Mouse (Mus musculus) lung, postnatal 25 days (tissue): ENCODE measurements at regions not wholly inside any gene's neighbourhood (a gene's known extent, or its start where the extent isn't known, plus 50 kb on each side); places are given as distances from the start of the nearest gene placed in this dataset.

ENCODE experiments used
- DNase-seq: peaks from one replicate; pipeline ENCODE4 v3.0.0; 2022; ENCODE audit warnings: low spot score

DNA sequence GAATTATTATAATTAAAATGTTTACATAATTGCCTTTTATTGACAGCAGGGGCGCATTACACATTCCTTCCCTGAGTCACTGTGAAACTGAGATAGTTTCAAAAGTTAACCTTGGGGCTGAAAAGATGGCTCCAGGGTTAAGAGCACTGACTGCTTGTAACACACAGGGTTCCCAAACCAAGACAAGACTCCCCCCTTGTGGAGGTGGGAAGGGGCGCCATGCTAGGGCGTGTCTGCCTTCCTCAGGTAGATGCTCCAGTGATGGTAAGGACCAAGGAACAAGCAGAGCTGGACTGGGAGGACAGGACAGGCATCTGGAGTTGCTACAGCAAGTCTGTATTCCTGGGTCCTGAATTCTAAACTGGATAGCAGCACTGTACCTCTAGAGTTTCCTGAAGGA lies 351.9 kb downstream of the Tbc1d22a start:
- DNase-seq = no peak

DNA sequence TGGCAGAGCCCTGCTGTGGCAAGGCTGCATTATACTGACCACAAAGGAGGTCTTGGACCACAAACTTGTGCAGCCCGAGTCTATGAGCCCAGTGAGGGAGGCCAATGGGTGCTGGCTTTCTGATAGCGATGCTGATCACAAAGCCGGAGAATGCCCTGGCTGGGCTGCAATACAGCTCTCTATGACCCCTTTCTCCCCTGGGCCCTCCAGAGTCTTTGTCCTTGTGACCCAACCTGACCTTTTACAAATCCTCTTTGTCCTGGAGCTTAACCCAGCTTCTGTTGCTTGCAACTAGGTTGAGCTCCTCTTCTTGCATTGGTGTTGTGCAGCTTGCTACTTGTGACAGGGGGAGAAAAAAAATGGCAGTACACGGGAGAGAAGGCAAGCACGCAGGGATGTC lies 360.1 kb downstream of the Tbc1d22a start:
- no peak for DNase-seq

DNA sequence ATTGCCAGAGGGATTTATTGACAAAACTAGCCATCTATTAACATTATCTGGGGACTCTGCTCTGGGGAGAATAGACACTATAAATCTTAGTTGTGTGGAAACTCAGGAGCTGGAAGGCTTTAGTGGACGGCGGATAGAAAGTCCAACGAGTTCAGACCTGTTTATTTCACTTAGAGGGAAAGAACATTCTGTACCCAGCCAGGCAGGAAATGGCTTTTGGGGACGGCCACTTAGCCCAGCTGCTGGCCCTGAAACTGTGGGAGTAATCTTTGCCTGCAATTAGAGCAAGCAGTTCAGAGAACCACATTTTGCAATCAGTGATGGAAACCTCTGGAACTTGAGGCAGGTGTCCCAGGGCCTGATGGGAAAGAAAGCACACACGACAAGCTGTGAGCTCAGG lies 362.4 kb downstream of the Tbc1d22a start:
- peak; percentile 24 for DNase-seq

DNA sequence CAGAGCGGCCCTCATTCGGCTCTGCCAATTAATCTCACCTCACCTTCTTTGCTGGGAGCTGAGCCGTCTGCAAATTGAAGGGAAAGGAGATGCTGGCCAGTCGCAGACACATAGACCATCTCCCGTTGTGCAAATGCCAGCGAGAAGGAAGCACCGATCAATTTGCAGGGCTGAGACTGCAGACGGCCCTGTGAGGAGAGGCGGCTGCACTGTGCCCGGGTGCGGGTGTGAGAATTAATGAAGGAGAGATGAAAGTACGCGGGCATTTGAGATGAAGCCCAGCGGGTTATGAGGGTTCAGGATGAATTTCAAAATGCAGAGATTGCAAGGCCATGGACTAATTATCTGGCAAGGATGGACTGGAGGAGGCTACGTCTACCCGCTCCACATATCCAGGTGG lies 364.4 kb downstream of the Tbc1d22a start:
- no peak for DNase-seq

DNA sequence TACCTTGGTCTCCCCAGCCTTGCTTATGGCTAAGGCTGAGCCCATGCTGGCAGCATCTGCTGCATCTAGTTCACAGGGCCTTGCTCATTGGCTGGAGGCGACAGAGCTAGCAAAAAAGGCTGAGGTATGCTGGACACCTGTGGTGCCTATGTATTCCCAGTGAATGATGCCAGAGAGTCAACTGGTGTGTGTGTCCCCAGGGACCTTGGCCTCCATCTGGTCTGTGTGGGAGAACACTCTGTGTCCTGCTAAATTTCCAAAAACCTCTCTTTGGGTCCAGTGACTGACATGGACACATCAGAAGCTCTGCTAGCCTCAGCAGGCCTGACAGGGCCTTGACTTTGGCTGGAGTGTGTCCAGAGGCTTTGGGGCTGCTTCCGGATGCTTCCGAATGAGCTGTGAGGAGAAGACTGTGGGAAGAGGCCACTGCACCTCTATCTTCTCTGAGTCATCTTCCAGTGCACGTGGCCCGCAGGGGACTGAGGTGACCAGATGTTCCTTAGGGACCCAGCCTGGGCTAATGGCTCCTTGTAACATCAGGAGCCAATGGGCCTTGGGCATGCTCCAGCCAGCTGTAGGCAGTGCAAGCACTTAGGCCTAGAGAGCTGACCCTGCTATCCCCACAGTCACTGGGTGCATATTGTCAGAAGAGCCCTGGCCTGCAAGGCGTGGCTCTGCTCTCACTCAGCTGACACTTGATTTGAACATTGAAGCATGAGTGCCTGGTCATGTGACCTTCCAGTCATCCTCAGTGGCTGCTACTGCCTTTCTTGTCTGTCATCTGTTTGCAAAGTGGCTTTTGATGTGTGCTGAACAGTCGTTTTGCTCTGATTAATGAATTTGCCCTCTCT lies 368.2 kb downstream of the Tbc1d22a start:
- DNase-seq = peak; percentile 23

DNA sequence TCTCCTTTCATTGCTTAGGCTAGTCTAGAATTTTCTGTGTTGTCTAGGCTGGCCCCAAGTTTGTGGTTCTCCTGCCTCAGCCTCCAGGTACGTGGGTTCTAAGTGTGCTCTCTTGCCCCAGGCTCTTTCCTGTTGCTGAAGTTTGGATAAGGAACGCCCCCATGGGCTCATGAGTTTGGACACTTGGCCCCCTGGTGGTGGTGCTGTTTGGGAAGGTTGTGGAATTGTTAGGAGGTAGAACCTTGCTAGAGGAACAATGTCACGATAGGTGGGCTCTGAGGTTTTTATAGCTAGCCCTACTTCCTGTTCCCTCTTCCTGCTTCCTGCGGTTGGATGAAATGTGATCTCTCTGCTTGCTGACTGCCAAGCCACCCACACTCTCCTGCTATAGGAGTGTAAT lies 371.5 kb downstream of the Tbc1d22a start:
- DNase-seq = no peak

DNA sequence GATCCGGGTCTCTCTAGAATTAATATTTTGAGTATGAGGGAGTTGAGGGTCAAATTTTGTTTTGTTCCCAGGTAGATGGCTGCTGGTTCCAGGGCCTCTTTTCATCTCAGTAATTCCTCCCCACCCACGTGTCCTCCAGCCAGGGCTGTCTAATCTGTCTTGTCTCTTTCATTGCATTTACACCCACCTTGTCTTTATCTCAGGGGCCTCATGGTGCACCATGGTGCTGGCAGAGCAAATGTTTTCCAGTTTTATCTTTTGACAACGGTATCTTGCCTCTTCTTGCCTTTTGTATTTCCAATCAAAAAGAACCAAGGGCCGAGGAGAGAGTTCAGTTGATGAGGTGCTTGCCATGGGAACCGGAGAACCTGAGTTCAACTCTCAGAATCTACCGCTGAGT lies 372.9 kb downstream of the Tbc1d22a start:
- DNase-seq = no peak

DNA sequence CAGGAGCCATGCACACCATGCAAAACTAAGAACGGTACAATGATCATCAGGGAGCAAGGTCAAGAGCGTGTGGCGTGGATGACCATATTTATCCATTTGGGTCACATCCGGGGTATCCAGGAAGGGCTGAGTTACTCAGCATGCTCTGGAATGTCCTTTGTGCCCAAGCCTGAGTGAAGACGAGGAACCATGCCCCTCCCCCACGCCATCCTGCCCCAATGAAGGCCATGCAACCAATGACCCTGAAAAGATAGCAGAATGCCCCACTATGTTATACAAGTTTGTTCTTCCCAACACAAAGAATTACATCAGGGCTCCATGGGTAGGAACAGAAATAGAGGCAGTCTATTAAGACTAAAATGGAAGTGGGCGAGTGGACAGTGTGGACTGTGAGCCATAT lies 375.8 kb downstream of the Tbc1d22a start:
- no peak for DNase-seq

DNA sequence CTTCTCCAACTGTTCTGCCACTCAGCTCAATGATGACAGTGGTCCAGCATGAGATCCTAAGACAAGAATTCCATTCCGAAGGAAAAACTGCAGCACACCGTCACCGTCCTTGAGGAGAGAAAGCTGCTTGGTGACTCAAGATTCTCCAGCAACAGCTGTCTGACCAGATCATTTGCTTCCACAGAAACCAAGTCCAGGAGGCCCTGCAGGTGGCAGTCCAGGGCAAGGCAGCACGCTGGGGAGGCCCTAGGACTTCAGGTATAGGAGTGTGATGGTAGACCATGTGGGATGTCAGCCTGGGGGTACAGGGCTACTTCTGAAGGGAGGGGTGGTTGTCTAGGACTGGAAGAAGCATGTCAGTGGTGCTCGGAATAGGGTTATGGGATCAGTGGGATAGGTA lies 376.6 kb downstream of the Tbc1d22a start:
- DNase-seq = no peak

DNA sequence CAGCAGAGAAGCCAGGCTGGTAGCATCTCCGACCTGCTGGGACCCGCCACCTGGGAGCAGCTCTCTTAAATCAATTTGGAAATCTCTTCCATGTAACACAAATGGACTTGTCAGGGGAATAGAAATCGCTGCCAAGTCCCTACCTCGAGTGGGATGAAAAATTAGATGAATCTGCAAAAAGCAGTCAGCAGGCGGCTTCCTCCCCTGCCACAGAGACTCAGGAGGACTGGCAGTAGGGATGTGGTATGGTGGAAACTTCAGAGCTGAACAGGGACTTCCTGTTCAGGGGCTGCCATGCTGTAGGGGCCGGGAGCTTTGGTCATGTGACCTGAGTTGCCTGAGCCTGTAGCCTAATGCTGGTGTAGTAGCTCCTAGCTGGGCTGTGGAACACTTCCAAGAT lies 379.1 kb downstream of the Tbc1d22a start:
- DNase-seq = no peak

DNA sequence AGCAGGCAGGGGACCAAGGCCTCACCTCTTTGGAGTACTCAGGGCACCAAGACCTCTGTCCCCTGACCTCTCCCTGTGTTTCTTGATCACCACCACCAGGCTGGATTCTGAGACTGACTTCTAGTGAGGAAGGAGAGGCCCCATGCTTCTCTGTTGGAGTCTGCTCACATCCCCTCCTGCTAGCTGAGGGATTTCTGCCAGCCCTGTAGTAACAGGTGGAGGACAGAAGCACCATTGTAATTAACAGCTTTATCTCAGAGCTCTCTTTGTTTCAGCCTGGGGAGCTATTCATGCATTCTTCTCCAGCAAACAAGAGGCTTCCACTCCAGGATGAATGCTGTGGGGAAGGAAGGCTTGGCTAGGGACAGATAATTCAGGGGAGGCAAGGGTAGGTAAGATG lies 392.2 kb downstream of the Tbc1d22a start:
- DNase-seq = no peak

DNA sequence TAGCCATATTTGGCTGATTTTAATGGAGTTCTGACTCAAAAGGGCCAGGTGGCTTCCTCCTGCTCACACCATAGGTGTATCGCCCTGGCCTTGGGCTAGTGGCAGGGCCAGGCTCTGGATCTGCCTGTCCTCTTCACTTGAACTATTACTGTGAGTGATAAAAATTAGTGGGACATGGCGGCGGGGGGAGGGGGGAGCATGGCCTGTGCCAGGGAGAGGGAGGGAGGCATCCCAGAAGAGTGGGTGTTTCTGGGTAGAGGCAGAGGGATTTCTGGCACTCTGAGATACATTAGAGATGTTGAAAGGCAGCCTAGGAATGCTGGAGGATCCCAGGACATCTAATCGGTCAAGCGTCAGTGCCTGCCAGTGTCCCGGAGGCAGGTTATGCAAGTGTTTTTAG lies 395.4 kb downstream of the Tbc1d22a start:
- no peak for DNase-seq

DNA sequence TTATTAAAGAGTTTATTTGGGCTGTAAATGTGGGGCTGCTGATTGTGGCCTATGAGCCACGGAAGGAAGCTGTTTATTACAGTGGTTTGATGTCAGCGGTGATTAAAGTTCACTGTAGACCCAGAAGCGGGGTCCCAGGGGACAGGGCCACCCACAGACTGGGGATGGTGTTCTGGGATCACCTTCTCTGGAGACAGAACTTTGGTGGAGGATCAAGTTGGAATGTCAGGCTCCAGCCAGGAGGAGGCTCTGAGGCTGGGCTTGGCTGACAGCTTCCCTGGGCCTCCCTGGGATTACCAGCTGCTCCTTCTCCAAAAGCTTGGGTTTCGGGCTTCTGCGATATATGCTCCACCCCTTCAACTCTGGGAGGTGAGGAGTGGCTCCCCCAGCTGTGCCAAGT lies 417.1 kb downstream of the Tbc1d22a start:
- no peak for DNase-seq

DNA sequence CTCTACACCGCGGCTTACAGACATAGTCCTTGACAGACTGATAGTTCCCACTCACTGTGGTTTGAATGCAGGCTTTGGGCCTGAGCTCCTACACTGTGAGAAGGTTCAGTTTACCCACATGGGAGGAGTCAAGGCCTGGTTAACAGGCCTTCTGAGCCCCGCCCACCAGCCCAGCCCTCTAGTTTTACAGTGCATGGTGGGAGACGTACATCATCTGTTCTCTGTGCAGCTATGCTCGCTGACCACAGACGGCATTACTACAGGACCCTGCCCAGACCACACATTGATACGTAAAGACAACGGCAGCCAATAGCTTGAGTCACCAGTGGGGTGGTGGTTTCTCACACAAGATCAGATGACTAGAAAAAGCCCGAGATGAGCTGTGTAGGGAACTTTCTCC lies 431.0 kb downstream of the Tbc1d22a start:
- no peak for DNase-seq

DNA sequence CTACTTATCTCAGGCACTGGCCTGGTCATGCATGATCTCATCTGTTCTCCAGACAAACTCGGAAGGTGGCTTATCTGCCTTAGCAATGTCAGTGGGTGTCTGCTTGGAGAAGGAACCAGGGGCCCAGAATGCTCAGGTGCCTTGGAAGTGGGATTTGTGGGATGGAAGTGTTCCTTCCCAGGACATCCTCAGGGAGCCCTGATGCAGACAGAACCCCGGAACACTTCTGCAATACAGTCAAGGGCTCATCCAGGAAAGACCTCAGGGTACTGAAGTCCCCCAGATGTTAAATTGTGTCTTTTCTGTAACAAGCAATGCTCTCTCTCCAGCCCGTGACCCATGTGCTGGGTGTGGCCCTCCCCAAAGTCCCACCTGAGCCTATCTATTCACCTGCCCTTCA lies 433.9 kb downstream of the Tbc1d22a start:
- no peak for DNase-seq

DNA sequence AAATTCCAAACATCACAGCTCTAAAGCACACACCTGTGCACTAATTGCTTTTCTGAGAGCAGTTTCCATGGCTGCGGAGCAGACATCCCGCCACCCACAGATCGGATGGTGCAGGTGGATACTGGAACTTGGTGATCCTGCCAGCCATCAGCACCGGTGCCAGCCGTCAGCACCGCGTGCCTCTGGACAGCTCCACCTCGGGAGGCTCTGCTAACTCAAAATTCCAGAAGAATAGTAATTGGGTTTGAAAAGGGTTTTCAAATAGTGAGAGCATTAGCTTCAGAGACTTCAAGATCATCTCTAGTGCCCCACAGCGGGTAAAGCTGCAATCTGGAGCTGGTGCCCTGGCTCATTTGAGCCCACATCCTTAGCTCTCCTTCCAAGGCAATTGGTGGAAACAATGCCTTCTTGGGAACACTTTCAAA lies 458.8 kb downstream of the Tbc1d22a start:
- no peak for DNase-seq

DNA sequence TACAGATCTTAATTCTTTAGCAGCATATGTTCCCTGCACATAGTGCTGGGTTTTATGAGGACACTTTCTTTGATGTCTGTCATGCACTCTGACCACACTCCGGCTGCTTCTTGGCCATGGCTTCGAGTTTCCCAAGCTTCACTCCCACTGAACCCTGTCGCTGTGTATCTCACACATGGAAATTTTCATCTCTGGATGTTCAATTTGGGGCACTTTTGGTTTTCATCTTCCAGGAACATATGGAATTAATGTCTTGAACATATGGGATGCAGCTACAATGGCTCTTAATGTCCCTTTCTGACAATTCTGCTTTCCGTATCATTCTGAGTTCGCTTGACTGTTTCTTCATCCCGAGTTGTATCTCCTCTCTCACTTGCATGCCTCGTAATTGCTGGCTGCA lies 462.8 kb downstream of the Tbc1d22a start:
- no peak for DNase-seq

DNA sequence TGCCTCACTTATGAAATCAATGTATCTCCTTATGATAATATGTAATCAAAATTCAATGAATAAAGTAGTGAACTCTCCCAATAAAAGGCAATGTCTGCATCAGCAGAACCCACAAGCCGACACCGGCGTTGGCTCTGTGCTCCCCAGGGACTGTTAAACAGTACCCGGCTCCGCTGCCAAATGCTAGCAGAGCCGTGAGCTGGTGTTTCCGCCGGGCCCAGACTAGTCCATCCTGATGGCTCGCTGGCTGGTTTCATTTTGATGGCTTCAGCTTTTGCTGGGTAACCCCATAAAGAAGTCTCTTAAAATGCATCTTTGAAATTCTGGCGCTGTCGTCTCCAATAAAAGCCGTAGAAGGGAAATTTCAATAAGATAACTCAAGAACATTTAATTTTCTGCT lies 468.8 kb downstream of the Tbc1d22a start:
- DNase-seq = no peak

DNA sequence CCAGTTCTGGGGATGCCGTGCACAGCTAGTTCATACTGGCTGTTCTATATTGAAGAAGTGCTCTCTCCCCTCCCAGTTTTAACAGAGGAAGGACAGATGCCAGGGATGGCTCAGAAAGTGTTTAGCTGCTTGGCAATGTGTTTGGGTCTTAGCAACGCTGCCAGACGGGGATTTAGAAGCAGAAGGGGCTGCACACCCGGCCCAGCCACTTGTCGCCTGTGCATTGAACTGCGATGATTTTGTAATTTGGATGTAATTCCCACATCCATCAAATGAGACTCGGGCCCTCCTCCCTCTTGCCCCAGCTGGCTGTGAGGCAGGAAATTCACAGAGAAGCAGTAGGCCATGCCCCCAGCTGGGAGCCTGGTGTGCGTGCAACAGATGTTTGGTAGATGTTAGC lies 475.4 kb downstream of the Tbc1d22a start:
- DNase-seq = no peak

DNA sequence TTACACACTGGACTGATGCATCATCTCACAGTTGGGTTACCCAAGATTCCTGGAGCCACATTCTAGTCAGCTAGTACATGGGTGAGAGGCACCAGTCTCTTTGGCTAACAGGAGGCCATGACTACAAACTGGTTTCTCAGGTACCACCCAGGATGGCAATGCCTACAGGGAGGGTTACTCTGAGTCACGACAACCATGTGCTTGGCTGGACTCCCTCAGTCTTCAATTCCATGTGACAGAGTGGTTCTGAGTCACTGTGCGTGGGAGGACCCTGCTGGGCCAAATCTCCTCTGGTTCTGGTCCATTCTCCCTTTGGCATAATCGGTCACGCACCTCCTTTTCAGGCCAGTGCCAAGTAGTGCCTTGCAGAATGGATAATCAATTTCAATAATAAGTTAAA lies 482.5 kb downstream of the Tbc1d22a start:
- no peak for DNase-seq

DNA sequence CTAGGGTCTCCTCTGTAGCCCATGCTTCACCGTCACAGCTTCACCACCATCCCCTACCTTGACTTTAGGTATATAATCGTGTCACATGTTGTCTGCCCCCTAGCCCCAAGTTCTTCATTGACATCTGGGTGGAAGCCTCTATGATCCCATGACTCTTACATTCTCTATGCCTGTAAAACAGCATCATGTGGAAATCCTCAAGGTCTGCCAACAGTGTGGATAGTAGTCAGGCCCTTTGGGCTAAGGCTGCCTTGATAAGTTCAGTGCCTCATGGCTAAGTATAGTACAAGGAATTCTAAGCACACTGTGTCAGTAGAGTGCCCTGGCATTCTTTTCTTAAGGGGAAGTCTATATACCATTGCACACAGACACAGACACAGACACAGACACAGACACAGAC lies 496.2 kb downstream of the Tbc1d22a start:
- DNase-seq = no peak

DNA sequence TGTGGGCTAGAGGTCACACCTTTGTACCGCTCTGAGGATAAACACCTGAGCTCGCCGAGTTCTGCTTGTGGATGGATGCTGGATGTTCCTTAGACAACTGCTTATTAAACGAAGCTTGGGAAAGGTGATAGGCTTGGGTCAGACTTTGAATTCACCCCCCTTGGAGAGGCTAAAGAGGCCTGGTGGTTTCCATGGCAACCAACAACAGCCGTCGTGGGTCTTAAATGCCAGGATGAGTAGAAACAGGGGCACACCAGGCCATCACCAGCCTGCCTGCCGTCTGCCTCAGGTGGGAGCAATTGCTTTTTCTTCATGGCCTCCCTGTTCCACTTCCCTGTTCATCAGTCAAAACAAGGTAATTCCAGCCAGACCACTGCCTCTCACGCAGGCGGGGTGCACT lies 504.1 kb downstream of the Tbc1d22a start:
- no peak for DNase-seq

DNA sequence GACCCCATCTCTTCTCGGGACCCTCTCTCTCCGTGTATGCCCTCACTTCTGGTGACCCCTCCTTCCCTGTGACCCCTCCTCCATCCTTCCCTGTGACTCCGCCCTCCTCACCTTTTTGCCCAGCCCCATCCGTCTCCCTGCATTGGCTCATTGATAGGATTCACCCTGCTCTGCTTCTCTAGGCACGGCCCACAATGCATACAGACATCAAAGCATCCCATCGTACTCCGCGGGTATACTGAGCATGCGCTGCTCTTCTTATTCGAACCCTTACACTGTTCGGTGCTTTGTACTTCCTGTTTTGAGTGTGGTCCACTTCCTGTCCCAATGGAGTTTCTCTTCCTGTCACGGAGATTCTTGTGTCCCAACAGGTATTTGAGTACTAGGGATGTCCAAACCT lies 504.8 kb downstream of the Tbc1d22a start:
- DNase-seq = no peak

DNA sequence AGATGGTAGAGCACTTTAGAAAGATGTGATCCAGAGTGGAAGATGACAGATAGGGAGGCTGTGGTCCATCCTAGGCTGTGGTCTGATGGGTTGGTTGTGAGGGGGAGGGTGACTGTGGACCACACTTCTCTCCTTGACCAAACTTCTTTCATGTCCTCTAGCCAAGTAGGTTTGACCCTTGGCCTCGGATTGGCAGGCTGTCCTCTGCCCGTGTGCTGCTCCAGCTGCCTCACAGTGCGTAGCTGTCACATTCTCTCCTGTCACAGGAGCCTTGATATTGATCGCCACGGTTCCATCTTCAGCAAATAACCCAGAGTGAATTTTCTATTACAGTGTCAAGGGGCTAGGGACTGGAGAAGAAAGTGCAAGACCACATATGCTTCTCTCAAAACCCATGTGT lies 506.9 kb downstream of the Tbc1d22a start:
- no peak for DNase-seq
